Mouse (Mus musculus) macrophage (primary cell): ENCODE measurements around the gene Tmem94. TPM values are rescaled to one million over a fixed set of nuclear protein-coding genes. Genes with fewer than 3 reads are reported as not detected.

Experiments
- H3K27ac ChIP-seq: fragments of 350-480 bp; formaldehyde crosslinking; 2 replicates; pipeline ENCODE4 v1.9.0; 2021
- H3K36me3 ChIP-seq: fragments of 350-480 bp; formaldehyde crosslinking; 2 replicates; pipeline ENCODE4 v1.9.0; 2021; ENCODE audit errors: inconsistent target
- H3K4me3 ChIP-seq: fragments of 350-480 bp; formaldehyde crosslinking; 2 replicates; pipeline ENCODE4 v1.9.0; 2021; ENCODE audit errors: inconsistent target
- H3K79me2 ChIP-seq: fragments of 350-480 bp; formaldehyde crosslinking; 2 replicates; pipeline ENCODE4 v1.9.0; 2021; ENCODE audit errors: inconsistent target
- WGBS: methylation state at CpG from one replicate; pipeline ENCODE4 v1.1.7; 2026; ENCODE audit warnings: inconsistent platforms; ENCODE audit not compliant: missing documents; 5-methylcytosine and 5-hydroxymethylcytosine counted together
- polyA plus RNA-seq: library from polyadenylated mRNA; stranded (reverse); fragments of 250-400 nt; gene quantifications from 3 replicates; pipeline ENCODE4 v1.2.4, GENCODE M21; 2018; ENCODE audit warnings: inconsistent platforms

Tmem94 gene
- polyA plus RNA-seq, 1 experiment from 2014 or later = 14.1 TPM

DNA sequence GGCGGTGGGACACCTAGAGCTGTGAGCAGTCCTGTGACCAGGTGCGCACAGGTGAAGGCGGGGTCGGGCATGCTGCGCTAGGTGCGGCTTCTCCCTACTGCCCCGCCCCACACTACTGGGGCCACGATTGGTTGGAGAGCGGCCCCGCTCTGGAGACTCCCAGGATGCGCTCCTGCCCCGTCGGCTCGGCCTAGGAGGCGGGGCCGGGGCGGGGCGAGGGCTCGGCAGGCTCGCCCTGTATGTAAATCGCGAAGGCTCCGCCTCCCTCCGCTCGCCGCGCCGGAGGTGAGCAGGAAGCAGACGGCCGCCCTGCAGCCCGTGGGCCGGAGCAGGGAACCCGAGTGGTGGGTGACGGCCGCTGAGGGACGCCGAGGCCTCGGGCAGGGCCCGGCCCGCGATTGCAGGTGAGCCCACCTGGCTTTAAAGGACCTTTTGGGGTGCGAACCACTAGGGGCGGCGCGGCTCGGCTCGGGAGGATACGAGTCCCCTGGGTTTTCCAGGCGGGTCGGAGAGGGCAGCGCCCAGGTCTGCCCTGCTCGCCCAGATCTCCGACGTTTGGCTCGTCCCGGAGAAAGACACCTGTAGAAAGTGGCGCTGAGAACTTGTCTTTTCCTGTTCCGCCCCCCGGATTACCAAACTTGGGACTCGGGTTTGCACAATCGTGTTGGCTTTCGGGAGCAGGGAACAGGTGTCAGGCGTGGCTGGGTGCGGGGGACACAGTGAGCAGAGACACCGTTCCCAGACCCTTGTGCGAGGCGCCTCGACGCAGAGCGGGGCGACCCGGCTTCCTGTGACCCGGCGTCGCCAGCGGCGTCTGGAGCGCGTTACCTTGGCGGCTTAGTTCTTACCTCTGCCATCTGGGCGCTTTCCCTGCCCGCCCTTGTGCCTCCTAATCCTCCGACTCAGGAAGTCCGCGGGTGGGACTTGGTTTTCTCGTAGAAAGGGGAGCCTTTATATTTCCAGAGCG, 58.8 kb downstream of the Tmem94 start, which contains the start of gene Llgl2:
Gene Llgl2, plus strand, starts transcription at position 276 of the 967 bp plus-strand sequence.
- Histone ChIP-seq H3K4me3 (peak within 1 kb of the TSS; percentile 45), H3K36me3 (no peaks in the 10 kb centered on the region), H3K79me2 (no peaks in the 10 kb centered on the region), H3K27ac (no peak within 1 kb of the TSS)
- under 1% methylated on average over 85 of the region's 87 CpGs for WGBS

- Histone ChIP-seq H3K36me3 (no peaks in the 10 kb centered on the region), H3K27ac (no peak overlapping the region), H3K4me3 (peak overlapping the region; percentile 45; the same call in 1 of the 2 replicates), H3K79me2 (no peaks in the 10 kb centered on the region)
- WGBS = 34% methylated on average over 11 of the region's 11 CpGs
Measured at GRCm38 (mm10) chr11:115824813-115825212, 59.6 kb downstream of the Tmem94 start.

- no peaks in the 10 kb centered on the region for H3K36me3 ChIP-seq
- H3K27ac ChIP-seq = no peak overlapping the region
- H3K79me2 ChIP-seq = no peaks in the 10 kb centered on the region
- no peak overlapping the region for H3K4me3 ChIP-seq
- 98% methylated on average over 5 of the region's 5 CpGs for WGBS
Measured at GRCm38 (mm10) chr11:115826487-115826886, 61.3 kb downstream of the Tmem94 start.

DNA sequence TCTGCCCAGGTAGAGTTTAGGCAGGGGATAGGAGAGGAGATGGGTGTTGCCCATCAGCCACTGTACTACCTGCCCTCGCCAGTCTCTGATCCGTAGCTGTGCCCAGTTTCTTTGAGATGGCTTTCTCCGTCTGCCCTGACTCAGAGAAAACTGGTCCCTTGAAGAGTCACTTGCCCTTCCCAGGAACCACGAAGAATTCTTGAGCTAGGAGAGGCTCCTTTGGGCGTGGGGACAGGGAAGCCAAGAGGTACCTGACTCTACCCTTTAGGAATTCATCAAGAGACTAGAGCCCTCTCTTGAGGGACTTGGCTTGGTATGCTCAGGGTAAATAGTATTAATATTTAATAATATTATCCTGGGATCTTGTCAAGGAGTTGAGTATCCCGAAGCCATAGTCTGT, 62.4 kb downstream of the Tmem94 start:
- Histone ChIP-seq H3K79me2 (no peaks in the 10 kb centered on the region), H3K4me3 (no peak overlapping the region)
- WGBS = 93% methylated on average over 6 of the region's 6 CpGs

DNA sequence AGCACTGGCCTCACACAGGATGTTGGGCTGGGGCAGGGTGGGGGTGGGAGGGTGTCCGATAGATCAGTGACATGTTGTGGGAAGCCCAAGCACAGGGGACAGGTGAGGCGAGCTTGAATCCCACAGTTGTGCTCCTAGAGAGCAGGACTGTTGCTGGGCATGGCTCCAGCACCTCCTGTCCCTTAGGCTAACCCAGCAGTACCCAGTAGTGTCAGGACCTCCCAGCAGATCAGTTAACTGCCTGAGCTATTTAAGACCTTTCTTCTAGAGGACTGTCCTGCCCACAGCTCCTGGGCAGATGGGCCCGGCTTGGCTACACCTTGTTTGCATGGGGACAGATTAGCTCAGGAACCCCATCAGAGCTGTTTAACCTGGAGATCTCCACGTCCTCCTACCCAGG, 63.8 kb downstream of the Tmem94 start:
- WGBS = 85% methylated on average over 4 of the region's 4 CpGs
- Histone ChIP-seq H3K79me2 (no peaks in the 10 kb centered on the region), H3K27ac (no peak overlapping the region), H3K4me3 (no peak overlapping the region), H3K36me3 (no peaks in the 10 kb centered on the region)

More for the DNA sequence above, 62.4 kb downstream of the Tmem94 start:
- Histone ChIP-seq H3K27ac (no peak overlapping the region), H3K36me3 (no peaks in the 10 kb centered on the region)

- Histone ChIP-seq H3K27ac (no peak overlapping the region), H3K36me3 (no peaks in the 10 kb centered on the region), H3K4me3 (no peak overlapping the region), H3K79me2 (no peaks in the 10 kb centered on the region)
- WGBS = 95% methylated on average over 25 of the region's 25 CpGs
Measured at GRCm38 (mm10) chr11:115830550-115831325, 65.5 kb downstream of the Tmem94 start.

DNA sequence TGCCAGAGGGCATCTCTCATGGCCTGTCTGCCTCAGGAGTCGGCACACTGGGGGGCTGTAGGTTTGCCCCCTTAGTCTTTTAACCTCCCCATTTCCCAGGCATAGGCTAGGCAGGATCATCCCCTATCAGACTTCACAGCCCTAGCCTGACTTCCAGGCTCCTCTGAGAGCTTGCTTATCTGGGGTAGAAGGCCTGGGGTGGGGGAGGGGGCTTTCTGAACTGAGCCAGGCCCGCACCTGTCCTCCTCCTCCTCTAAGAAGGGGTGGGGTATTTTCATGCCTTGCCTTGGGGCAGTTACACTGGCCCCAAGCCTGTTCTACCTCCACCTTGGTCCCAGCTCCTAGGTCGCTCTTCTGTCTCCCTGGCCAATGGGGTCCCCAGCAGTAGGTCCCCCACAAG, 66.3 kb downstream of the Tmem94 start:
- Histone ChIP-seq H3K36me3 (no peaks in the 10 kb centered on the region), H3K79me2 (no peaks in the 10 kb centered on the region), H3K4me3 (no peak overlapping the region), H3K27ac (no peak overlapping the region)
- WGBS = 94% methylated on average over 3 of the region's 3 CpGs

DNA sequence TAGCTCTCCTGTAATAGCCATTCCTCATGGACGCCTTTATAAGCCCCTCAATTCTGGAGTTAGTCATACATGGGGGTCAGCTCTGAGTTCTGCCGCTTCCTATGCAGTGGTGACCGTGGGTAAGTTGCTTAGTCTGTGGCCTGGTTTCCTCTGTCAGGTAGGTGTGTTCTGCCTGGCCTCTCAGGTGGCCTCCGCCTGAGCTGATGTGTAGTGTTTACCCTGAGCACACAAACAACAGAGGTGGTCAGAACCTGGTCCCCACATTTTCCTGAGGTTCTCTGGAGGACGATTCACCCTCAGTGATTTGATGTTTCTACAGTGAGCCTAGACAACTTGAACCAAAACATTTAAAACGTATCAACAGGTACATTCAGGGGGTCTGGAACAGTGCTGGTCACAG, 66.8 kb downstream of the Tmem94 start:
- H3K79me2 ChIP-seq = no peaks in the 10 kb centered on the region
- no peak overlapping the region for H3K27ac ChIP-seq
- no peak overlapping the region for H3K4me3 ChIP-seq
- WGBS = 92% methylated on average over 6 of the region's 6 CpGs
- H3K36me3 ChIP-seq = no peaks in the 10 kb centered on the region

DNA sequence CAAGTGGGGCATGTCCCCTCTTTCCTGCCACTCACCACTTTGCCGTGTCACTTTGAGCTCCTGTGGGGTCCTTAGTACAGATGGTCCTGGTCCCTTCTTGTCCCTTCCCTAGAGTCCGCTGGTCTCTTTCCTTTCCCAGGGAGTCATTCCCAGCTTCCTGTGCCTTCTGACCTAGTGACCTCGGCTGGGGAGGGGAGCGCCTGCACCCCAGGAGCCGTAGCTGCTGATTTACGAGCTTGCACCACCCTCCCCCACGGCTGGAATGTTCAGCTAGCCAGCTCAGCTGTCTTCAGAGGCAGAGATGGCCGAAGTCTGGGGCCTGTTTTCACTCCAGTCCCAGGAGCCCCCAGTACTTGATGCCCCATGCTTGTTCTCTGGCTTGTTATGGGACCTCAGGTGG, 67.3 kb downstream of the Tmem94 start:
- H3K4me3 ChIP-seq = no peak overlapping the region
- H3K79me2 ChIP-seq = no peaks in the 10 kb centered on the region
- 87% methylated on average over 8 of the region's 8 CpGs for WGBS
- no peak overlapping the region for H3K27ac ChIP-seq
- no peaks in the 10 kb centered on the region for H3K36me3 ChIP-seq

- Histone ChIP-seq H3K36me3 (no peaks in the 10 kb centered on the region), H3K79me2 (no peaks in the 10 kb centered on the region), H3K27ac (no peak overlapping the region), H3K4me3 (no peak overlapping the region)
- WGBS = 81% methylated on average over 8 of the region's 8 CpGs
Measured at GRCm38 (mm10) chr11:115833021-115833513, 67.8 kb downstream of the Tmem94 start.

GRCm38 (mm10) chr11:115834033-115834432, 68.8 kb downstream of the Tmem94 start:
- Histone ChIP-seq H3K4me3 (no peak overlapping the region), H3K27ac (no peak overlapping the region), H3K36me3 (no peaks in the 10 kb centered on the region), H3K79me2 (no peaks in the 10 kb centered on the region)
- WGBS = 86% methylated on average over 5 of the region's 6 CpGs

DNA sequence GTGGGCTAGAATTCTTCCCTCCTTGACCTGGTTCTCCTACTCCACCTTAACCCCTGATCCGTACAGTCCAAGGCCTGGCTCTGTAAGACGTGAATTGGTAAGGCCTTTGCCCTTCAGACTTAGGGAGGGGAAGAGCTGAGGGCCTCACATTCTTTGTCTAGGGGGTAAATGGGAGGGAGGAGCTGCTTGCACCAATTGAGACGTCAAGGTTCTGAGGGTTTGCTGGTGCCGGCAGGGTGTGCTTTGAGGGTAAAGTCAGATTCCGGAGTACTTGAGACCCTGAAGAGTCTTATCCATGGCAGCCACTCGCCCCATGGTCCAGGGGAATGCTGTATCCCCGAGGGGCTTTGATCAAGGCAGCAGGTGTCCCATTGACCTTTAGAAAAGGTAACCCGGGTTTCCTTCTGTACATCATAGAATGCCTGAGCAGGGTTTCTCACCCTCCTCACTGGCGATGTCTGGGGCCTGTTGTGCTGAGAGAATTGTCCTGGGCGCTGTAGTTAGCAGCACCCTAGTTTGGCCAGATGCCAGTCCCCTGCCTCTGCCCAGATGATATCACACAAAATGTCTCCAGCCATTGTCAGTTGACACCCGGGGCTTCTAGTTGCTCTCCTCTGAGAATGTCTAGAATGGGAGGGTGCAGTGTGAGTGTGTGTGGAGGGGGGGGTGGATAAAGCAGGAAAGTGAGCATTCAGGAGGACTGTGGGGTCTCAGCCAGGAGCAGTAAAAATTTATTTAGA, 71.6 kb downstream of the Tmem94 start:
- H3K27ac ChIP-seq = no peak overlapping the region
- no peak overlapping the region for H3K4me3 ChIP-seq
- no peaks in the 10 kb centered on the region for H3K36me3 ChIP-seq
- WGBS = 92% methylated on average over 11 of the region's 11 CpGs
- no peaks in the 10 kb centered on the region for H3K79me2 ChIP-seq

DNA sequence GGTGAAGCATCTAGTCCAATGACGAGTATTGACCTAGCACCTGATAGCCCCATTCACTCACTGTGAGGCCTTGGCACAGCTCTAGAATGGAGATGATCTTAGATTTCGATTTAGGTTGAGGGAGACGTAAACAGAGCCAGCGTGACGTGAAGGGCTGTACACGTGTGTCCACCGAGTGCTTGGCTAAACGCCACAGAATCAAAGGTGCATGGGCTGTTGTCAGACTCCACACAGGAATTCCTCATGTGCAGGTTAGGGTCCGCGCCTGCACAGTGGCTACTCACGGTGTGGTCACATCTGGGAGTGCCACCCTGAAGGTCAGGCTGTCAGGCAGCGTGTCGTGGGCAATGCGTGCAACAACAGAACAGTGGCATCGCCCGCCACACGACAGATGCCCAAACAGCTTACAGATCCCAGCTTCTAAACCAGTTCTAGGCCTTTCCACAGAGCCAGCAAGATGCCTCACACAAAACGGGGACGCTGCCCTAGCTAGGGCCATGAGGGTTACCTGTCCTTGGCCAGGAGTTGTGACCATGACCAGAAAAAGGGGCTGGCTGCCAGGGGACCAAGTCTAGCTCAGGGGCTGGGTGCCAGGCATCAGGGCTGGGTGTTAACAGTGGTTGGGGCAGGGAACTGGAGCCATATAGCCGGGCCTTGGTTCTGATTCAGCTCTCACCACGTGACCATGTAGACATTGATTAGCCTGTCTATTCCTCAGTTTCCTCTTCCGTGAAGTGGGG, 72.5 kb downstream of the Tmem94 start:
- 93% methylated on average over 21 of the region's 22 CpGs for WGBS
- no peaks in the 10 kb centered on the region for H3K36me3 ChIP-seq
- no peak overlapping the region for H3K27ac ChIP-seq
- H3K4me3 ChIP-seq = no peak overlapping the region
- H3K79me2 ChIP-seq = no peaks in the 10 kb centered on the region

DNA sequence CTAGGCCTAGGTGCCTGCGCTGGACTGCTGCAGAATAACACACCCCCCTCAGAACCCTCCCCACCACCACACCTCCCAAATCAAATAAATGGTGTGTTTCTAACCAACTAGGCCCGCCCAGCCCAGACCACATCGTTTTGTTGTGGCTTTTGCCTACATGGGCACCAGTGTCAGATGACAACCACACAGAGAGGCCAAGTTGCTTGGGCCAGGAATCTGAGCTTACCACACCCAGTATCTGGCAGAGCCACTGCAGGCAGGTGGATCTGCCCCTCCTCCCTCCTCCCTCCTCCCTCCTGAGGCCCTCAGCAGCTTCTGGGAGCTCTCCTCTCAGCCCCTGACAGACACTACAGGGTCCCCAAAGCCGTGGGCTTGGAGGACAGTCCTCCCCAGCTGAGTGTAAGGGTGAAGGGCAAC, 73.7 kb downstream of the Tmem94 start:
- Histone ChIP-seq H3K79me2 (no peaks in the 10 kb centered on the region), H3K27ac (no peak overlapping the region), H3K36me3 (no peaks in the 10 kb centered on the region), H3K4me3 (no peak overlapping the region)
- 71% methylated on average over 4 of the region's 4 CpGs for whole genome bisulfite sequencing
